Mouse (Mus musculus) megakaryocyte, embryonic 14.5 days (primary cell): ENCODE results near the gene Psg19.

Source experiments
- FLI1 ChIP-seq: IDR thresholded peaks from 2 replicates; pipeline ENCODE4 v1.6.1; 2012; ENCODE audit warnings: low read length, inconsistent platforms, mixed read lengths
- GATA1 ChIP-seq: IDR thresholded peaks from 3 replicates; pipeline ENCODE4 v1.6.1; 2012; ENCODE audit warnings: mixed read lengths, low read length, inconsistent platforms, borderline replicate concordance

DNA sequence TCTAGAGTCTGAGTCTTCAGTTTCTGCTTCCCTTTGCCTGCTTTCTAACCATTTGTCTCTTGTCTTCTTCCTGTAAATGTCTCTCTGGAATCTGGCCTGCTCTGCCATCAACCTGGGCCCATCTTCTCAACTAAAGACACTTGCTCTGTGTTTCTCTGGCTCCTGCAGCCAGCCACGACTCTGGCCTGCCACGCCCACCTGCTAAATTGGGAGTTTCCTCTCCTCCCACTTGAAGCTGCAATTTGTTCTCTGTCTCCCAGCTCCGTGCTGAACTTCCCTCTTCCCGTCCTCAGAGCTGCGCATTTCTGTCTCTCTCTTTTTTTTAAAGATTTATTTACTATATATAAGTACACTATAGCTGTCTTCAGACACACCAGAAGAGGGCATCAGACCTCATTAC is 46.5 kb upstream of the Psg19 start:
- TF ChIP-seq FLI1 (no peak), GATA1 (no peak)
